ENCODE assay signal across 30 mouse cellular contexts in genomic region chr19:24656981-24657380, GRCm38 (mm10). TPM values are rescaled to one million over a fixed set of nuclear protein-coding genes. Genes with fewer than 3 reads are reported as not detected.
A peak's percentile ranks its signal among the peaks of the same experiment; 100 is the strongest.
DNase-seq lines count a peak whose midpoint lies in the region; ATAC-seq and TF ChIP-seq lines count a peak whose summit lies in the region.
"Had no signal": no experiment of that assay in that cellular context is flagged by ENCODE, and none has a peak within 500 bp of the region (broad histone marks: within the 10 kb centered on the region; RNA-seq: fewer than 3 reads in every experiment).

No protein-coding gene starts in this region.

- H3K36me3 ChIP-seq in heart, adult 2 months (ENCODE audit: control insufficient read depth, insufficient read depth, low read length) = no peaks in the 10 kb centered on the region
- no peaks in the 10 kb centered on the region for H3K36me3 ChIP-seq in liver, postnatal 0 days (replicated peaks; ENCODE audit: insufficient read depth, low read length)
- H3K36me3 ChIP-seq: heart, embryonic 10.5 days; hindbrain, embryonic 12.5 days; limb, embryonic 12.5 days; midbrain, embryonic 10.5 days had no signal

- peak overlapping the region; percentile 43 for H3K27ac ChIP-seq in heart, adult 2 months
- no peak overlapping the region for H3K27ac ChIP-seq in liver, postnatal 0 days (ENCODE audit: low read depth)
- H3K27ac ChIP-seq: heart, embryonic 10.5 days; hindbrain, embryonic 12.5 days; hindbrain, postnatal 0 days; limb, embryonic 12.5 days; midbrain, embryonic 10.5 days had no signal

- no peaks in the 10 kb centered on the region for H3K9me3 ChIP-seq in liver, postnatal 0 days (ENCODE audit: low read length)
- H3K9me3 ChIP-seq: heart, embryonic 10.5 days; hindbrain, embryonic 12.5 days; limb, embryonic 12.5 days; midbrain, embryonic 10.5 days had no signal

- H3K27me3 ChIP-seq in heart, adult 2 months (ENCODE audit: control insufficient read depth, insufficient read depth, low read length) = no peaks in the 10 kb centered on the region
- no peaks in the 10 kb centered on the region for H3K27me3 ChIP-seq in liver, postnatal 0 days (ENCODE audit: insufficient read depth, low read length)
- H3K27me3 ChIP-seq: hindbrain, embryonic 12.5 days; limb, embryonic 12.5 days had no signal

- DNase-seq in heart, adult 2 months = no peak
- no peak for DNase-seq in heart, postnatal 10 days
- DNase-seq in liver, postnatal 0 days = no peak
- DNase-seq in liver = no peak
- peak; percentile 44 to 55 for DNase-seq in B cell, adult 2 months
- no peak for DNase-seq in T-cell, adult 2 months (ENCODE audit: low spot score)
- DNase-seq in urinary bladder, postnatal 10 days (ENCODE audit: low spot score) = no peak
- DNase-seq: adrenal gland, postnatal 10 days; cerebellum, adult 8-10 months; cerebellum, postnatal 25 days; gastrocnemius, postnatal 36 days; heart, postnatal 36 days; kidney, adult 9 months; kidney, postnatal 10 days; layer of hippocampus, adult 9-11 months; right cerebral cortex, adult 18-20 months; thymus, adult 18-20 months; thymus, postnatal 25 days had no signal

- peaks cover 2% of the 10 kb centered on the region; the same call in 1 of the 2 replicates for H3K4me1 ChIP-seq in heart, adult 2 months (ENCODE audit: control insufficient read depth, insufficient read depth, low read length)
- 0 out of 2 replicates have a peak, but pooled peaks cover 4% of the 10 kb centered on the region for H3K4me1 ChIP-seq in liver, postnatal 0 days (ENCODE audit: insufficient read depth)
- H3K4me1 ChIP-seq: hindbrain, embryonic 12.5 days had no signal

- no peaks in the 10 kb centered on the region for H3K79me2 ChIP-seq in heart, adult 2 months (replicated peaks; ENCODE audit: control insufficient read depth, insufficient read depth, low read length)

- no peak overlapping the region for H3K4me3 ChIP-seq in heart, adult 2 months
- no peak overlapping the region for H3K4me3 ChIP-seq in liver, postnatal 0 days (ENCODE audit: low read depth, low read length)
- H3K4me3 ChIP-seq: heart, embryonic 10.5 days; hindbrain, embryonic 12.5 days; limb, embryonic 12.5 days; midbrain, embryonic 10.5 days had no signal

- no peak overlapping the region for H3K4me2 ChIP-seq in liver, postnatal 0 days (ENCODE audit: low read depth, low read length)
- H3K4me2 ChIP-seq: hindbrain, embryonic 12.5 days; limb, embryonic 12.5 days; liver, embryonic 11.5 days had no signal

- no peak for TF ChIP-seq CTCF in heart, adult 2 months (IDR thresholded peaks at IDR 0.05)
- TF ChIP-seq CTCF in liver, postnatal 0 days (IDR thresholded peaks at IDR 0.05; ENCODE audit: low read depth) = no peak

- no peak overlapping the region for H3K9ac ChIP-seq in heart, adult 2 months (ENCODE audit: low read depth, low read length)
- no peak overlapping the region for H3K9ac ChIP-seq in liver, postnatal 0 days (replicated peaks)
- H3K9ac ChIP-seq: hindbrain, embryonic 12.5 days; limb, embryonic 12.5 days had no signal

- 45% methylated on average over 3 of the region's 3 CpGs for WGBS in heart, adult 2 months
- WGBS in liver, postnatal 0 days (ENCODE audit: insufficient replicate concordance) = 67% methylated on average over 3 of the region's 3 CpGs

- TF ChIP-seq POLR2A in heart, adult 2 months (IDR thresholded peaks at IDR 0.05; ENCODE audit: insufficient read depth, low read depth, low read length) = no peak

- ATAC-seq in liver, postnatal 0 days = no peak
- peak; percentile 67 for ATAC-seq in activated CD4-positive, CD25-positive, alpha-beta regulatory T cell, adult 4 months
- ATAC-seq: forebrain, embryonic 14.5 days; hindbrain, postnatal 0 days; intestine, postnatal 0 days; lung, postnatal 0 days; midbrain, embryonic 16.5 days had no signal

- intact Hi-C loops in heart, adult 2 months (cut with DNase I) = no loop called here
- intact Hi-C loops in heart, postnatal 10 days (cut with DNase I) = no loop called here

- TF ChIP-seq EP300 in heart, adult 2 months (IDR thresholded peaks at IDR 0.05; ENCODE audit: insufficient read depth, low read depth, low read length) = no peak
- TF ChIP-seq EP300 in liver, postnatal 0 days (IDR thresholded peaks at IDR 0.05; ENCODE audit: low read depth) = peak; percentile 42; the same call in 1 of the 2 replicates

RNA-seq across cellular contexts. Expression of gene Tmem252, which starts 16.8 kb away (rescaled TPM):
- under 1 TPM; 0.08 to 0.11 TPM for total RNA-seq in heart, adult 2 months (2021)
- polyA plus RNA-seq in heart, adult 2 months (2012; rRNA removed) = 0.10 and 0.15 TPM in 2 replicates
- under 1 TPM; 0.07 to 0.12 TPM for total RNA-seq in heart, postnatal 10 days (2021)
- polyA plus RNA-seq in liver, postnatal 0 days (2015; fragmentation: Nextera tagmentation; extraction: Ambion mirVana) = 0.06 and 0.07 TPM in 2 replicates
- polyA plus RNA-seq in activated CD4-positive, CD25-positive, alpha-beta regulatory T cell, adult 4 months (2017; shearing (Covaris generic)) = not detected
- total RNA-seq: megakaryocyte progenitor cell, adult 5-6 weeks had no signal

Comparison
In these comparisons a context has a peak if more than half of its experiments do, and no peak if none do; other contexts are left out.
1. DNase-seq: peak in B cell, adult 2 months (2 of 2); none in heart, adult 2 months (0 of 2), heart, postnatal 10 days (0 of 2), liver, postnatal 0 days (single experiment), liver (single experiment), T-cell, adult 2 months (single experiment) and urinary bladder, postnatal 10 days (single experiment).